Mouse (Mus musculus) cortical plate, adult 2 months (tissue): Measurements from ENCODE around the gene Brd4. TPM values are rescaled to one million over a fixed set of nuclear protein-coding genes. Genes with fewer than 3 reads are reported as not detected.

Source experiments
- H3K27ac ChIP-seq: fragments of 200-500 bp; 2 replicates; pipeline ENCODE4 v1.5.1; 2012; ENCODE audit warnings: low read length, control low read depth, inconsistent platforms; ENCODE audit not compliant: insufficient read depth
- H3K4me1 ChIP-seq: fragments of 200-500 bp; 2 replicates; pipeline ENCODE4 v1.6.1; 2011; ENCODE audit warnings: low read length; ENCODE audit not compliant: control insufficient read depth, insufficient read depth
- H3K4me3 ChIP-seq: fragments of 200-500 bp; 2 replicates; pipeline ENCODE4 v1.5.1; 2011; ENCODE audit warnings: mild to moderate bottlenecking, low read length, control low read depth; ENCODE audit not compliant: insufficient read depth
- CTCF ChIP-seq: fragments of 200-500 bp; IDR thresholded peaks from 2 replicates; pipeline ENCODE4 v1.5.1; 2011; ENCODE audit warnings: mild to moderate bottlenecking, control low read depth, low read length; ENCODE audit not compliant: insufficient read depth; ENCODE audit errors: extremely low read depth
- POLR2A ChIP-seq: fragments of 200-500 bp; IDR thresholded peaks from 2 replicates; pipeline ENCODE4 v1.6.1; 2011; ENCODE audit warnings: mild to moderate bottlenecking, low read length, control low read depth; ENCODE audit not compliant: insufficient read depth; ENCODE audit errors: extremely low read depth
- polyA plus RNA-seq: library from polyadenylated mRNA; depleted of rRNA; stranded (reverse); fragments of >200 nt; gene quantifications from 2 replicates; pipeline ENCODE4 v1.2.3, GENCODE M21; 2012

The Brd4 gene
- polyA plus RNA-seq, 1 experiment = 43.5 TPM

- TF ChIP-seq POLR2A (no peak), CTCF (no peak)
- Histone ChIP-seq H3K4me3 (no peak overlapping the region), H3K27ac (no peak overlapping the region)
Observed at GRCm38 (mm10) chr17:32317032-32317431, 32.5 kb upstream of the Brd4 start.

GRCm38 (mm10) chr17:32315560-32315959 is 31.0 kb upstream of the Brd4 start:
- TF ChIP-seq CTCF (no peak), POLR2A (no peak)
- Histone ChIP-seq H3K4me1 (no peaks in the 10 kb centered on the region; the same call in 1 of the 2 replicates), H3K27ac (no peak overlapping the region), H3K4me3 (no peak overlapping the region)

More at GRCm38 (mm10) chr17:32317032-32317431, 32.5 kb upstream of the Brd4 start:
- peaks cover 1% of the 10 kb centered on the region; the same call in 1 of the 2 replicates for H3K4me1 ChIP-seq

GRCm38 (mm10) chr17:32313892-32314291 is 29.4 kb upstream of the Brd4 start:
- Histone ChIP-seq H3K4me1 (no peaks in the 10 kb centered on the region), H3K27ac (no peak overlapping the region), H3K4me3 (no peak overlapping the region)
- no peak for TF ChIP-seq POLR2A

- no peaks in the 10 kb centered on the region for H3K4me1 ChIP-seq
- no peak overlapping the region for H3K4me3 ChIP-seq
- no peak overlapping the region for H3K27ac ChIP-seq
- no peak for TF ChIP-seq POLR2A
- TF ChIP-seq CTCF = no peak
Observed at GRCm38 (mm10) chr17:32312801-32313200, 28.3 kb upstream of the Brd4 start.

GRCm38 (mm10) chr17:32307963-32308362 is 23.4 kb upstream of the Brd4 start:
- no peak overlapping the region for H3K27ac ChIP-seq
- H3K4me3 ChIP-seq = no peak overlapping the region
- no peaks in the 10 kb centered on the region for H3K4me1 ChIP-seq
- TF ChIP-seq CTCF (no peak), POLR2A (no peak)

GRCm38 (mm10) chr17:32298125-32298524 is 13.6 kb upstream of the Brd4 start:
- Histone ChIP-seq H3K27ac (no peak overlapping the region), H3K4me1 (no peaks in the 10 kb centered on the region), H3K4me3 (no peak overlapping the region)
- TF ChIP-seq POLR2A (no peak), CTCF (no peak)

- TF ChIP-seq POLR2A (no peak), CTCF (no peak)
Observed at GRCm38 (mm10) chr17:32295901-32296300, 11.4 kb upstream of the Brd4 start.

GRCm38 (mm10) chr17:32295160-32295559 is 10.6 kb upstream of the Brd4 start:
- Histone ChIP-seq H3K4me3 (no peak overlapping the region), H3K4me1 (no peaks in the 10 kb centered on the region), H3K27ac (no peak overlapping the region)
- TF ChIP-seq POLR2A = no peak
- TF ChIP-seq CTCF = no peak

More at GRCm38 (mm10) chr17:32295901-32296300, 11.4 kb upstream of the Brd4 start:
- Histone ChIP-seq H3K27ac (no peak overlapping the region), H3K4me1 (no peaks in the 10 kb centered on the region), H3K4me3 (no peak overlapping the region)

- peaks cover 4% of the 10 kb centered on the region for H3K4me1 ChIP-seq
- TF ChIP-seq POLR2A (no peak), CTCF (no peak)
- H3K4me3 ChIP-seq = peak overlapping the region; percentile 72
Observed at GRCm38 (mm10) chr17:32285138-32285670, 682 bp upstream of the Brd4 start.

GRCm38 (mm10) chr17:32283771-32284221 is 726 bp downstream of the Brd4 start:
- TF ChIP-seq CTCF (no peak), POLR2A (no peak)
- Histone ChIP-seq H3K4me3 (peak overlapping the region; percentile 72), H3K27ac (peak overlapping the region; percentile 97), H3K4me1 (peaks cover 5% of the 10 kb centered on the region)

More at GRCm38 (mm10) chr17:32285138-32285670, 682 bp upstream of the Brd4 start:
- no peak overlapping the region for H3K27ac ChIP-seq
